Mouse (Mus musculus): Measurements from ENCODE around the gene Mt3.

DNA sequence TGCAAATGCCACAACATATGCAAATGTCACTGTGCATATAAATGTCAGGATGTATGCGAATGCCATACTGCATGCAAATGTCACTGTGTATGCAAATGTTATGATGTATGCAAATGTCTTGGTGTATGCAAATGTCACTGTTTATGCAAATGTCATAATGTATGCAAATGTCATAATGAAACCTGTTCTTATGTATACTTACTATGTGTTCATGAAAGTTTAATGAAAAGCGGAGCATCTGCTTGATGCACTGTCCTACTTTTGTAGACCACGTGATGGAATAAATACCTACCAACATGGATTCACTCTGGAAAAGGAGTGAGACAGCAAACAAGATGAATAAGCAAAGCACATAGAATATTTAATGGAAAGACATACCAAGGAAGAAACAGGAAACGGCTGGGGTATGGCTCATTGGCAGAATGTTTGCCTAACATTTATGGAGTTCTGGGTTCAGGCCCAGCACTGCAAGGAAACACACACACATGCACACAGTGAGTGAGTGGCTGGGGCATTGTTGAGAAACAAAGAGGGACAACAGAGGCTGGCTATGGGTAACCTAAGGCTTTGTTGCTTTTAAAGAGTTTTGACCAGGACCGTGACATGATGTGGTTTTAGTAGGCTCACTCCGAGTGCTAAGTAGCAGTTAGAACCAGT is 23.1 kb upstream of the Mt3 start:
- TF ChIP-seq CTCF (IDR thresholded peaks at IDR 0.05; ENCODE audit: control insufficient read depth, insufficient read depth, low read length) (no peak), POLR2A (IDR thresholded peaks at IDR 0.05; ENCODE audit: borderline replicate concordance, control insufficient read depth, low read depth, low read length) (no peak)
